Mouse (Mus musculus): Measurements from ENCODE around the gene Spata16. TPM values are rescaled to one million over a fixed set of nuclear protein-coding genes. Genes with fewer than 3 reads are reported as not detected.
"Not testable (repeated sequence)": the region's sequence is repeated elsewhere in the genome, so short reads cannot be mapped to it uniquely, and the experiment has no call there.

Gene Spata16
- polyA plus RNA-seq, 1 experiment from 2014 or later, result not detected

DNA sequence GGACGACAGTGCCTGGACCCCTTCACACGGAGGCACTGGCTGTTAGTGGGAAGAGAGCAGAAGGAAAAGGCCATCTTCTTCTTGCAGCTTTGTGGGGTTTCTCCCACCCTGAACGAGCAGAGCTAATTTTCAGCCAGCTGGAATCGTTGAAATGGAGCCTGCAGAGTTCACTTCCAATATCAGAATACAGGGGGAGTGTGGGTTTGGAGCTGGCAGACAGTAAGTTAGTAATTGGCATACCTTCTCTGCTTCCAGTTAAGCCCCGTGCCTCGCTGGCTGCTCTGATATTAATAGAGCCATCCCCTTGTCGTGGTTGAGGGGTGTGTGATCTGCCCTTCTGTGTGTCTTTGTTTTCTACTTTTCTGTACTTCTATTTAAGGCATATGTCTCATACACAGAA lies 9.4 kb downstream of the Spata16 start:
- no peak overlapping the region for H3K27ac ChIP-seq (ENCODE audit: low read depth)
- H3K27me3 ChIP-seq (replicated peaks; ENCODE audit: control insufficient read depth, insufficient read depth, low read length), result no peaks in the 10 kb centered on the region
- no peak for DNase-seq (ENCODE audit: low spot score)
- H3K9me3 ChIP-seq (ENCODE audit: control insufficient read depth, low read length), result no peaks in the 10 kb centered on the region
- H3K36me3 ChIP-seq (ENCODE audit: control insufficient read depth, insufficient read depth, low read length), result no peaks in the 10 kb centered on the region
- no peak overlapping the region for H3K4me2 ChIP-seq (ENCODE audit: low read length)
- H3K9ac ChIP-seq (ENCODE audit: low read length), result no peak overlapping the region
- H3K4me3 ChIP-seq (ENCODE audit: low read depth, low read length), result no peak overlapping the region
- 83% methylated on average over 7 of the region's 7 CpGs for WGBS
- no peaks in the 10 kb centered on the region for H3K4me1 ChIP-seq (replicated peaks; ENCODE audit: control insufficient read depth, insufficient read depth, low read length)
- ATAC-seq (replicated peaks; ENCODE audit: low FRiP score, low TSS enrichment, low read depth), result no peak

DNA sequence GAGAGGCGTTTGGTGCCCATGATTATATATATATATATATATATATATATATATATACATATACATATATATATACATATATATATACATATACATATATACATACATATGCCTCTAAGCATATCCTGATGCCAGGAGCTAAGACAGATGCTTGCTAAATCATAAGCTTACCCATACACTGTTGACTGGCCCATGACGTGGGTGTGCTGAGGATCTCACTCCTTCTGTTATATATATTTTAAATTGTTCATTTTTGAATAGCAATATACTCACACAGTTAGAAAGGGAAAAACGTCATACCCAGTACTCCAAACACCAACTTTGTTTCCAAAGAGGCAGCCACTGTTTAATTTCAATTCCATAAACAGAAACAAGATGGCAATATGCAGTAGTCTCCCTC lies 48.4 kb downstream of the Spata16 start:
- Histone ChIP-seq H3K27ac (ENCODE audit: low read depth) (no peak overlapping the region), H3K4me2 (ENCODE audit: low read length) (no peak overlapping the region), H3K4me1 (replicated peaks; ENCODE audit: control insufficient read depth, insufficient read depth, low read length) (no peaks in the 10 kb centered on the region), H3K9ac (ENCODE audit: low read length) (no peak overlapping the region), H3K9me3 (ENCODE audit: control insufficient read depth, low read length) (no peaks in the 10 kb centered on the region), H3K27me3 (replicated peaks; ENCODE audit: control insufficient read depth, insufficient read depth, low read length) (no peaks in the 10 kb centered on the region), H3K36me3 (ENCODE audit: control insufficient read depth, insufficient read depth, low read length) (no peaks in the 10 kb centered on the region), H3K4me3 (ENCODE audit: low read depth, low read length) (no peak overlapping the region)
- 78% methylated on average over 3 of the region's 3 CpGs for WGBS
- ATAC-seq (replicated peaks; ENCODE audit: low FRiP score, low TSS enrichment, low read depth) (no peak), DNase-seq (ENCODE audit: low spot score) (no peak)

DNA sequence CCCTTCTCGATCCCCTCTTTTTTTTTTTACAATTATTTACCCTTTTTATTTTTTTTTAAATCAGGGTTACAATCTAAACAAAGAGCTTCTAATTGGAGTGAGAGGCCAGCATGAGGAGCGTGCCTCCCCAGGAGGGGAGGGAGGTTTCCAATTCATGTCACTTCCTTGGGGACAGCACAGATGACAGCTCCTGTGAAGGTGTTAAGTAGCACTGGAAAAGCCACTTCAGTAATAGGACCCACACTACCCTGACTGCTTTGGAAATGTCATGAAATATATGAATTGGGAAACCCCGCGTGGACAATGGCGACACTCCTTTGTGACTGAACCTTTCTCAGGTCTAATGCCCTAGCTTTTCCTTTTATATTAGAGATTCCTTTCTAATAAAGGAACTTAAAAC lies 72.1 kb downstream of the Spata16 start:
- not testable (repeated sequence) for H3K9me3 ChIP-seq (ENCODE audit: control insufficient read depth, low read length); H3K27ac ChIP-seq (ENCODE audit: low read depth); H3K27me3 ChIP-seq (replicated peaks; ENCODE audit: control insufficient read depth, insufficient read depth, low read length); H3K4me2 ChIP-seq (ENCODE audit: low read length); H3K4me1 ChIP-seq (replicated peaks; ENCODE audit: control insufficient read depth, insufficient read depth, low read length); ATAC-seq (replicated peaks; ENCODE audit: low FRiP score, low TSS enrichment, low read depth); H3K4me3 ChIP-seq (ENCODE audit: low read depth, low read length); H3K9ac ChIP-seq (ENCODE audit: low read length); DNase-seq (ENCODE audit: low spot score); H3K36me3 ChIP-seq (ENCODE audit: control insufficient read depth, insufficient read depth, low read length)
- 74% methylated on average over 5 of the region's 5 CpGs for WGBS

DNA sequence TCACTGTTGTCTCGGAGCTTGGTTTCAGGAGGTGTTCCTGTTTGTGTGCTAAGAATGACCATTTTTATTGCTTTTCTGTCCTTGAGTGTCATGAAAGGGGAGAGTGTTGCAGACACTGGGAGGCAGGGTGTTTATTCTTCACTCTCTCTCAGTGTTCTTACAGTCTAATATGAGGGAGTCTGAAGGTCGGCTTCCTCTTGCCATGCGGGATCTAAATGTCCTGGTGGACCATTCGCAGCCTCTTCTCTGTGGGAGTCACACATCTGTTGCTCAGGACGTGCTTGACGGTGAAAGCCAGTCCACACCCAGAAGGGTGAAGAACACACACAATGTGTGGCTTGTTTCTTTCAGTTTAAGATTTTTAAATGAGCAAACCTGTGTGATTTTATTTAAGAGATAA lies 90.1 kb downstream of the Spata16 start:
- Histone ChIP-seq H3K36me3 (ENCODE audit: control insufficient read depth, insufficient read depth, low read length) (no peaks in the 10 kb centered on the region), H3K9ac (ENCODE audit: low read length) (no peak overlapping the region), H3K4me2 (ENCODE audit: low read length) (no peak overlapping the region), H3K9me3 (ENCODE audit: control insufficient read depth, low read length) (no peaks in the 10 kb centered on the region), H3K27ac (ENCODE audit: low read depth) (no peak overlapping the region), H3K27me3 (replicated peaks; ENCODE audit: control insufficient read depth, insufficient read depth, low read length) (no peaks in the 10 kb centered on the region), H3K4me3 (ENCODE audit: low read depth, low read length) (no peak overlapping the region), H3K4me1 (replicated peaks; ENCODE audit: control insufficient read depth, insufficient read depth, low read length) (no peaks in the 10 kb centered on the region)
- DNase-seq (ENCODE audit: low spot score) (no peak), ATAC-seq (replicated peaks; ENCODE audit: low FRiP score, low TSS enrichment, low read depth) (0 out of 2 replicates have a peak, but pooled peaks have one; percentile 23)
- 41% methylated on average over 6 of the region's 6 CpGs for WGBS

DNA sequence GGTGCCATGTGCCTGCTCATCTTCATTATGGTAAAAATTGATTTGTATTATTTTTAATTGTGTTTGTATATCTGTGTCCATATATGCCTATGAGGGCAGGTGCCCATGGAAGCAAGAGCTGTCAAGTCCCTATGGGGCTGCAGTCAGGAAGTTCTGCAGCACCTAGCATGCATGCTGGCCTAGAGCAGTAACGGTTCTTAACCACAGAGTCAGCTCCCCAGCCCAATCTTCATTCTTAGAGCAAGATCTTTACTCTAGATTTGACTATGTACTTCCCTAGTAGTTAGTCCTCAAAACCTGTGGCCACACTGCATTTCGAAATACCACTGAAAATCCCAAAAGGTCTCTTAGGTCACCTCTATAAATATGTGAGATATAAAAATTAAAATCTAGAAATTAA lies 113.1 kb downstream of the Spata16 start:
- Histone ChIP-seq H3K4me3 (ENCODE audit: low read depth, low read length) (no peak overlapping the region), H3K4me1 (replicated peaks; ENCODE audit: control insufficient read depth, insufficient read depth, low read length) (no peaks in the 10 kb centered on the region), H3K27ac (ENCODE audit: low read depth) (no peak overlapping the region), H3K27me3 (replicated peaks; ENCODE audit: control insufficient read depth, insufficient read depth, low read length) (no peaks in the 10 kb centered on the region), H3K9me3 (ENCODE audit: control insufficient read depth, low read length) (no peaks in the 10 kb centered on the region), H3K9ac (ENCODE audit: low read length) (no peak overlapping the region), H3K4me2 (ENCODE audit: low read length) (no peak overlapping the region), H3K36me3 (ENCODE audit: control insufficient read depth, insufficient read depth, low read length) (no peaks in the 10 kb centered on the region)
- ATAC-seq (replicated peaks; ENCODE audit: low FRiP score, low TSS enrichment, low read depth) (no peak), DNase-seq (ENCODE audit: low spot score) (no peak)
- WGBS, result 79% methylated on average over 2 of the region's 2 CpGs

DNA sequence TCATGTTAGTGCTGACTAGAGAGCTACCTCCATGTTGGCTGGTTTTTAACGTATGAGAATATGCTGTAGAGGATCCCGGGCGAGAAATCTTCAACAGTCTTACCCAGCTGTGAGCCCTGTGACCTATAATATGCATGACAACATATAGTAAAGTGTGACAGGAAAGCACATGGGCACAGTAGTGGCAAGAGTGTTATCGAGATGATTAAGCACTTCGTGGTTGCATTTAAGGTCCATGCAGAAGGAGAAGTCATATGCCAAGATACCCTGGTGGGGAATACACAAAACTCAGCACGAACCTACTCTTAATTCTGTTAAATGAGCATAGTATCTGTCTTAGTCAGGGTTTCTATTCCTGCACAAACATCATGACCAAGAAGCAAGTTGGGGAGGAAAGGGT lies 115.0 kb downstream of the Spata16 start:
- Histone ChIP-seq H3K36me3 (ENCODE audit: control insufficient read depth, insufficient read depth, low read length) (no peaks in the 10 kb centered on the region), H3K4me3 (ENCODE audit: low read depth, low read length) (no peak overlapping the region)

DNA sequence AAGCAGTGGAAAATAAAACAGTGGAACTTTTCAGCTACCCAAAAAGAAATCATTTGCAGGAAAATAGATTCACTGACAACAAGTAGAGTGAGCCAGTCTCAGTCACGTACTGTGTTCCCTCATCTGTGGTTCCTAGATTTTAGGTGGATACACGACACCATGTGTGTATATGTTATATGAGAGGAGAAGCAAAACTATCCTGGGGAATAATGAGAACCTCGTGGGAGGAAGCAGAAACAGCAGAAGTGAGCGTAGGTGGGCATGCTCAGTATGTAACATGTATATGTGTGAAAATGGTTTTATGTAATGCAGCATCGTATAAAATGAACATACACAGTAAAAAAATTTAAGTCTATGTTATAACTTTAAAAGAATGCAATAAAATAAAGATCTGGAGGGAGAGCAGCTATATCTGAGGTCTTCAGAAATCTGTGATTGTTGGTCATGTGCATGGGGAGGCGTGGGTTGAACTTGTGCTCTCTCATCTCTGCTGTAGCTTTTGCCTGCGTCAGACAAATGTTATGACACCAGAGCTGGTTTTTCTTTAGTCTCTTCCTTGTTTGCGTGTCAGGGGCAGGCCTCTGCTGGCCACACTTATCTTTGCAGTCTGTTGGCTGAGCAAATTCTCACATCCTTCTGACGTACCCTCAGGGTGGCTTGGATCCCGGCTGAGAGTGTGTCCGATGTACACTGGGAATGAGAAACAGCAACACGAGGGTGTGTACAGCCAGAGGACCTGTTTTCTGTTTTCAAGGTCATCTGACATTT lies 156.1 kb downstream of the Spata16 start:
- ATAC-seq (replicated peaks; ENCODE audit: low FRiP score, low TSS enrichment, low read depth) (no peak), DNase-seq (ENCODE audit: low spot score) (no peak)
- Histone ChIP-seq H3K9ac (ENCODE audit: low read length) (no peak overlapping the region), H3K27ac (ENCODE audit: low read depth) (no peak overlapping the region), H3K36me3 (ENCODE audit: control insufficient read depth, insufficient read depth, low read length) (no peaks in the 10 kb centered on the region), H3K9me3 (ENCODE audit: control insufficient read depth, low read length) (no peaks in the 10 kb centered on the region), H3K27me3 (replicated peaks; ENCODE audit: control insufficient read depth, insufficient read depth, low read length) (no peaks in the 10 kb centered on the region), H3K4me3 (ENCODE audit: low read depth, low read length) (no peak overlapping the region), H3K4me1 (replicated peaks; ENCODE audit: control insufficient read depth, insufficient read depth, low read length) (no peaks in the 10 kb centered on the region), H3K4me2 (ENCODE audit: low read length) (no peak overlapping the region)
- 67% methylated on average over 12 of the region's 12 CpGs for WGBS

More for the DNA sequence above, 115.0 kb downstream of the Spata16 start:
- Histone ChIP-seq H3K27ac (ENCODE audit: low read depth) (no peak overlapping the region), H3K4me2 (ENCODE audit: low read length) (no peak overlapping the region), H3K9ac (ENCODE audit: low read length) (no peak overlapping the region), H3K4me1 (replicated peaks; ENCODE audit: control insufficient read depth, insufficient read depth, low read length) (no peaks in the 10 kb centered on the region), H3K9me3 (ENCODE audit: control insufficient read depth, low read length) (no peaks in the 10 kb centered on the region), H3K27me3 (replicated peaks; ENCODE audit: control insufficient read depth, insufficient read depth, low read length) (no peaks in the 10 kb centered on the region)
- DNase-seq (ENCODE audit: low spot score) (no peak), ATAC-seq (replicated peaks; ENCODE audit: low FRiP score, low TSS enrichment, low read depth) (no peak)
- WGBS, result 88% methylated on average over 6 of the region's 6 CpGs

DNA sequence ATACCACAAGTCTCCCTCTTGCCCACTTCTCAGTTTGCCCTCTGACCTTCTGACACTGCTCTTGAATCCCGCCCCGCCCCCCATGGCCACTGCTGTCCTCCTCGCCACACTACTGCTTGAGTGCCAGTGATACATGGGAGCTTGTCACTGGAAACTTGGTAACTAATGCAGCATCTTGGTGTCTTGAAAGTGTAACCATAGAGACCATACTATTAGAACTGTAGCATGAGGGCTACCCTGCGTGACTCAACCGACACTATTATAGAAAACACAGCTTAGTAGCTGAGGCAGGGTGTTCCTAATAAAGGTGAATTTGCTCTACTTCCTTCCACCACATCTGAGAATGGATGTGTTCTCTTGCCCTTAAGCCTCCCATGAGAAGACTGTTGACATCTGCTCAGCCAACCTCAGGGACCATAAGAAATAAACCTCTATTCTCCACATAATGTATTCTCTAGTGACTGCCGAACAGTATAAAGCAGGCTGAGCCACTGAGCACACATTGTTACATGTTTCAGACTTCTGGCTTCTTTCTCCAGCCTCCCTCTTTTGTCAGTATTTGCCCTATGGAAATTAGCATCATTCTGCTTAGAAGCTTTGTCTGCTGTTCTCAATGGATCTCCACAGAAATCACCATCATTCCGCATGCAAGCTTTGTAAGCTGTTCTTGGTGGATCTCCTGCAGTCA lies 158.6 kb downstream of the Spata16 start:
- H3K9ac ChIP-seq (ENCODE audit: low read length), result no peak overlapping the region
- no peaks in the 10 kb centered on the region for H3K9me3 ChIP-seq (ENCODE audit: control insufficient read depth, low read length)
- H3K4me1 ChIP-seq (replicated peaks; ENCODE audit: control insufficient read depth, insufficient read depth, low read length), result no peaks in the 10 kb centered on the region
- no peak overlapping the region for H3K4me3 ChIP-seq (ENCODE audit: low read depth, low read length)
- no peak for ATAC-seq (replicated peaks; ENCODE audit: low FRiP score, low TSS enrichment, low read depth)
- H3K27me3 ChIP-seq (replicated peaks; ENCODE audit: control insufficient read depth, insufficient read depth, low read length), result no peaks in the 10 kb centered on the region
- no peaks in the 10 kb centered on the region for H3K36me3 ChIP-seq (ENCODE audit: control insufficient read depth, insufficient read depth, low read length)
- H3K27ac ChIP-seq (ENCODE audit: low read depth), result no peak overlapping the region
- no peak for DNase-seq (ENCODE audit: low spot score)
- 90% methylated on average over 7 of the region's 7 CpGs for WGBS
- H3K4me2 ChIP-seq (ENCODE audit: low read length), result no peak overlapping the region

DNA sequence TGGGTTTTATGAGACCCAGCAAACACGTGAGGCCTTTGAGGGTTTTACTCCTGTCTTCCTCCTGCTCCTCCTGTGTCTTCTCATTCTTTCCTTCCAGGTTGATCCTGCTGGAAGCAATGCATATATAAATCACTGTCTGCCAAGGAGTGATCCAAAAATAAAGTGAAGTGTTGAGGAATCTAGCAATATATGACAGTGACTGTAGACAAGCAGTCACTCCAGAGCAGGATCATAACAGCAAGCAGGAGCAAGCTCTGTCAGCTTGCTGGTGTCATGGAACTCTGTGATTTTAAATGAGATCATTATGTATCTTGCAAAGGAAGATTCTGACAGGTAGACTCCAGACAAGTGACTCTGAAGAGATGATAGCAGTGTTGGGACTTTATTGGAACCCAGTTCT lies 159.5 kb downstream of the Spata16 start:
- Histone ChIP-seq H3K27ac (ENCODE audit: low read depth) (no peak overlapping the region), H3K9ac (ENCODE audit: low read length) (no peak overlapping the region), H3K4me3 (ENCODE audit: low read depth, low read length) (no peak overlapping the region), H3K27me3 (replicated peaks; ENCODE audit: control insufficient read depth, insufficient read depth, low read length) (no peaks in the 10 kb centered on the region), H3K9me3 (ENCODE audit: control insufficient read depth, low read length) (no peaks in the 10 kb centered on the region), H3K4me1 (replicated peaks; ENCODE audit: control insufficient read depth, insufficient read depth, low read length) (no peaks in the 10 kb centered on the region), H3K4me2 (ENCODE audit: low read length) (no peak overlapping the region), H3K36me3 (ENCODE audit: control insufficient read depth, insufficient read depth, low read length) (no peaks in the 10 kb centered on the region)
- DNase-seq (ENCODE audit: low spot score) (no peak), ATAC-seq (replicated peaks; ENCODE audit: low FRiP score, low TSS enrichment, low read depth) (no peak)
- 82% methylated on average over 1 of the region's 1 CpGs for WGBS
